20 mouse cellular contexts compared by ENCODE assay signal in the genomic region with DNA sequence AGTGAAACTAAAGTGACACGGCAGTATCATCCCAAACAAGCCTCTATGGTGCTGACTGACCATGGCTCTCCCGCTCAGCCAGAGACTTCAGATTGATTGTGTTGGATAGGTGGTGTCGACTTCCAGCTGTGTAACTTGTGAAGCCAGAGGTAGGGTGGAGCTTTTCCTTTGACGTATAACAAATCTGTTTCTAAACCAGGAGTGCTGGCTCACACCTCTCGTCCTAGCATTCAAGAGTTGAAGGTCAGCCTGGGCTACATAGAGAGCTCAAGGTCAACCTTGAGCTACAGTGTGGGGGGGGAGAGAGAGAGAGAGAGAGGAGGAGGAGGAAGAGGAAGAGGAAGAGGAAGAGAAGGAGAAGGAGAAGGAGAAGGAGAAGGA. TPM values are rescaled to one million over a fixed set of nuclear protein-coding genes. Genes with fewer than 3 reads are reported as not detected.
DNase-seq lines count a peak whose midpoint lies in the region; ATAC-seq and TF ChIP-seq lines count a peak whose summit lies in the region.
"Had no signal": no experiment of that assay in that cellular context is flagged by ENCODE, and none has a peak within 500 bp of the region (broad histone marks: within the 10 kb centered on the region; RNA-seq: fewer than 3 reads in every experiment).

No protein-coding gene starts in this region.

- no peak overlapping the region; the same call in 1 of the 2 replicates for H3K27ac ChIP-seq in heart, embryonic 15.5 days
- no peak overlapping the region for H3K27ac ChIP-seq in CH12.LX (ENCODE audit: insufficient read depth, low read depth)
- no peak overlapping the region for H3K27ac ChIP-seq in MEL (ENCODE audit: control insufficient read depth, low read depth, low read length)
- H3K27ac ChIP-seq in macrophage, result peak overlapping the region; percentile 94
- no peak overlapping the region for H3K27ac ChIP-seq in thymus, adult 2 months (ENCODE audit: control insufficient read depth, insufficient read depth, low read length)
- H3K27ac ChIP-seq: embryonic facial prominence, embryonic 12.5 days; forebrain, embryonic 13.5 days; limb, embryonic 10.5 days; midbrain, embryonic 12.5 days had no signal

- H3K79me2 ChIP-seq in CH12.LX (replicated peaks; ENCODE audit: control insufficient read depth, extremely low read depth, insufficient read depth, poor library complexity, severe bottlenecking) (no peaks in the 10 kb centered on the region), MEL (ENCODE audit: control insufficient read depth, insufficient read depth, low read length, poor library complexity) (no peaks in the 10 kb centered on the region), macrophage (ENCODE audit: inconsistent target) (no peaks in the 10 kb centered on the region)

- peaks cover 24% of the 10 kb centered on the region for H3K4me1 ChIP-seq in heart, embryonic 15.5 days (replicated peaks)
- H3K4me1 ChIP-seq in CH12.LX (ENCODE audit: control insufficient read depth in 1 of 2, insufficient read depth in 2 of 2) (peaks cover under 1 to 9% of the 10 kb centered on the region in 2 experiments; a peak in 1 of 4 replicates), MEL (ENCODE audit: control insufficient read depth in 1 of 2, insufficient read depth in 2 of 2, low read length in 2 of 2) (peaks cover 6 to 27% of the 10 kb centered on the region in 2 experiments)
- H3K4me1 ChIP-seq in thymus, adult 2 months (replicated peaks; ENCODE audit: control insufficient read depth, insufficient read depth, low read length), result peaks cover 8% of the 10 kb centered on the region
- H3K4me1 ChIP-seq: embryonic facial prominence, embryonic 12.5 days; forebrain, embryonic 13.5 days; midbrain, embryonic 12.5 days had no signal

- TF ChIP-seq EP300 in CH12.LX (IDR thresholded peaks at IDR 0.05; ENCODE audit: low read length), result no peak
- TF ChIP-seq EP300 in MEL (IDR thresholded peaks at IDR 0.05; ENCODE audit: low read depth in 1 of 2, low read length in 2 of 2), result no peak

- 0 out of 2 replicates have a peak, but pooled peaks have one; percentile 20 for ATAC-seq in heart, embryonic 15.5 days (replicated peaks; ENCODE audit: insufficient number of reproducible peaks, insufficient read depth, low FRiP score, low read depth)
- ATAC-seq: forebrain, embryonic 13.5 days had no signal

- H3K4me2 ChIP-seq in heart, embryonic 15.5 days, result no peak overlapping the region
- H3K4me2 ChIP-seq in CH12.LX (ENCODE audit: insufficient read depth, low read depth, poor library complexity, severe bottlenecking), result peak overlapping the region; percentile 17
- H3K4me2 ChIP-seq: embryonic facial prominence, embryonic 12.5 days; forebrain, embryonic 13.5 days; lung, embryonic 14.5 days; midbrain, embryonic 12.5 days had no signal

- dilution Hi-C loops in CH12.LX (cut with MboI; ENCODE audit: extremely low pct_ligation_motif_present, extremely low pct_unique_long_range_greater_than_20kb, low sequenced_read_pairs), result no loop called here

- 35% methylated on average over 5 of the region's 5 CpGs for WGBS in heart, embryonic 15.5 days
- WGBS in macrophage (ENCODE audit: missing documents), result 54% methylated on average over 5 of the region's 5 CpGs
- 82% methylated on average over 5 of the region's 5 CpGs for WGBS in thymus, adult 2 months

- no peak for DNase-seq in heart, postnatal 36 days
- no peak for DNase-seq in CH12.LX (ENCODE audit: extremely low read depth)
- no peak for DNase-seq in MEL (ENCODE audit: low read depth, low spot score)
- no peak for DNase-seq in adrenal gland, adult 18-20 months (ENCODE audit: low spot score in 2 of 2)
- no peak for DNase-seq in thymus, adult 2 months
- DNase-seq: adrenal gland, postnatal 36 days; cerebellum, adult 9-10 months; gastrocnemius, postnatal 10 days; kidney, adult 8-10 months; kidney, postnatal 14 days; lung, embryonic 14.5 days; right cerebral cortex, postnatal 14 days had no signal

- TF ChIP-seq CTCF in CH12.LX (conservative IDR thresholded peaks at IDR 0.05 in 1 of 2, IDR thresholded peaks at IDR 0.05 in 1 of 2; ENCODE audit: low read depth in 2 of 2, low read length in 2 of 2), result no peak
- no peak for TF ChIP-seq CTCF in MEL (IDR thresholded peaks at IDR 0.05 in 2 of 3, conservative IDR thresholded peaks at IDR 0.05 in 1 of 3; ENCODE audit: control insufficient read depth in 1 of 3, insufficient read depth in 1 of 3, low read depth in 2 of 3, low read length in 3 of 3, poor library complexity in 1 of 3, severe bottlenecking in 1 of 3)
- no peak for TF ChIP-seq CTCF in thymus, adult 2 months (IDR thresholded peaks at IDR 0.05; ENCODE audit: borderline replicate concordance, control insufficient read depth, extremely low read depth, insufficient read depth, low read length, poor library complexity)

- TF ChIP-seq POLR2A in CH12.LX (IDR thresholded peaks at IDR 0.05; ENCODE audit: low read depth, low read length) (no peak), MEL (IDR thresholded peaks at IDR 0.05; ENCODE audit: control insufficient read depth in 1 of 2, insufficient read depth in 1 of 2, low read depth in 1 of 2, low read length in 2 of 2, poor library complexity in 1 of 2) (no peak)
- TF ChIP-seq POLR2A in thymus, adult 2 months (IDR thresholded peaks at IDR 0.05; ENCODE audit: control insufficient read depth, extremely low read depth, insufficient read depth, low read length, poor library complexity), result no peak

- TF ChIP-seq RAD21 in CH12.LX (IDR thresholded peaks at IDR 0.05; ENCODE audit: low read depth, low read length) (no peak), MEL (IDR thresholded peaks at IDR 0.05; ENCODE audit: low read depth, low read length) (no peak)

- no peaks in the 10 kb centered on the region for H3K36me3 ChIP-seq in heart, embryonic 15.5 days
- H3K36me3 ChIP-seq in CH12.LX (replicated peaks in 1 of 2; ENCODE audit: control insufficient read depth in 1 of 2, insufficient read depth in 1 of 2, low read length in 1 of 2) (no peaks in the 10 kb centered on the region), MEL (ENCODE audit: control insufficient read depth in 1 of 2, insufficient read depth in 2 of 2, low read length in 2 of 2) (peaks cover 0 to 19% of the 10 kb centered on the region in 2 experiments; a peak in 2 of 4 replicates), macrophage (ENCODE audit: inconsistent target) (no peaks in the 10 kb centered on the region)
- H3K36me3 ChIP-seq in thymus, adult 2 months (ENCODE audit: control insufficient read depth, insufficient read depth, low read length), result no peaks in the 10 kb centered on the region
- H3K36me3 ChIP-seq: embryonic facial prominence, embryonic 12.5 days; limb, embryonic 10.5 days; midbrain, embryonic 12.5 days had no signal

- H3K9ac ChIP-seq in heart, embryonic 15.5 days, result no peak overlapping the region
- H3K9ac ChIP-seq in CH12.LX (ENCODE audit: insufficient read depth, low read depth) (no peak overlapping the region), MEL (ENCODE audit: control insufficient read depth, low read depth, low read length, poor library complexity, severe bottlenecking) (peak overlapping the region; percentile 8; the same call in 1 of the 2 replicates)
- H3K9ac ChIP-seq: embryonic facial prominence, embryonic 12.5 days; forebrain, embryonic 13.5 days; lung, embryonic 14.5 days; midbrain, embryonic 12.5 days had no signal

- in situ Hi-C loops in CH12.LX (cut with MboI; ENCODE audit: low pct_ligation_motif_present, low pct_unique_long_range_greater_than_20kb, low sequenced_read_pairs), result loop anchor here (5.0 kb wide), 1 partner anchor 81 kb away; no protein-coding TSS in a partner anchor

- no peaks in the 10 kb centered on the region for H3K9me3 ChIP-seq in heart, embryonic 15.5 days (replicated peaks)
- H3K9me3 ChIP-seq in CH12.LX (replicated peaks; ENCODE audit: low read length), result no peaks in the 10 kb centered on the region
- H3K9me3 ChIP-seq in MEL (replicated peaks; ENCODE audit: insufficient read depth, low read length), result no peaks in the 10 kb centered on the region
- H3K9me3 ChIP-seq: embryonic facial prominence, embryonic 12.5 days; forebrain, embryonic 13.5 days; limb, embryonic 10.5 days; midbrain, embryonic 12.5 days had no signal

- H3K27me3 ChIP-seq in heart, embryonic 15.5 days, result no peaks in the 10 kb centered on the region
- no peaks in the 10 kb centered on the region for H3K27me3 ChIP-seq in CH12.LX (replicated peaks)
- H3K27me3 ChIP-seq in MEL (ENCODE audit: control insufficient read depth in 1 of 2, insufficient read depth in 2 of 2, low read length in 2 of 2), result no peaks in the 10 kb centered on the region
- no peaks in the 10 kb centered on the region for H3K27me3 ChIP-seq in thymus, adult 2 months (ENCODE audit: control insufficient read depth, insufficient read depth, low read length)
- H3K27me3 ChIP-seq: embryonic facial prominence, embryonic 12.5 days; forebrain, embryonic 13.5 days; midbrain, embryonic 12.5 days had no signal

- no peak overlapping the region for H3K4me3 ChIP-seq in heart, embryonic 15.5 days
- no peak overlapping the region for H3K4me3 ChIP-seq in CH12.LX (replicated peaks in 1 of 3; ENCODE audit: low read depth in 2 of 3, low read length in 2 of 3, poor library complexity in 1 of 3)
- H3K4me3 ChIP-seq in MEL (ENCODE audit: control insufficient read depth in 1 of 2, insufficient read depth in 1 of 2, low read depth in 2 of 2, low read length in 2 of 2), result peak overlapping the region; percentile 34 to 51
- no peak overlapping the region for H3K4me3 ChIP-seq in macrophage (ENCODE audit: inconsistent target)
- H3K4me3 ChIP-seq in thymus, adult 2 months (ENCODE audit: control insufficient read depth, insufficient read depth, low read length), result no peak overlapping the region
- H3K4me3 ChIP-seq: embryonic facial prominence, embryonic 12.5 days; erythroblast, embryonic 14.5 days; forebrain, embryonic 13.5 days; limb, embryonic 10.5 days; midbrain, embryonic 12.5 days; myocyte had no signal

- intact Hi-C loops in heart, postnatal 36 days (cut with DNase I), result no loop called here

RNA-seq across cellular contexts. Expression of a gene that starts 11.3 kb away (rescaled TPM):
- polyA plus RNA-seq in heart, embryonic 15.5 days (2015; fragmentation: Nextera tagmentation; extraction: Ambion mirVana), result 240 and 248 TPM in 2 replicates
- 100 to 1,000 TPM; 158 to 175 TPM for total RNA-seq in heart, postnatal 36 days (2021)
- total RNA-seq in CH12.LX (2012; rRNA removed), result 70.2 and 73.8 TPM in 2 replicates
- total RNA-seq in CH12.LX (2014; rRNA removed), result 59.8 and 60.0 TPM in 2 replicates
- 211 and 216 TPM in 2 replicates for polyA plus RNA-seq in CH12.LX (2012; ENCODE audit: insufficient read length, low read depth)
- total RNA-seq in MEL (2012; rRNA removed), result 60.2 and 61.6 TPM in 2 replicates
- 100 to 1,000 TPM in 1 of 2 experiments, 10 to 100 TPM in 1; 45.7 to 229 TPM for polyA plus RNA-seq in MEL (2012; ENCODE audit: insufficient read depth in 1 of 2, insufficient read length in 2 of 2, low read depth in 1 of 2, low replicate concordance in 2 of 2, missing spikeins in 1 of 2)
- 10 to 100 TPM; 36.3 to 96.9 (median 66.9) TPM for total RNA-seq in macrophage (2018; cell fraction: chromatin; rRNA removed)
- 100 to 1,000 TPM; 295 to 447 (median 378) TPM for total RNA-seq in macrophage (2018; cell fraction: cytosol; rRNA removed)
- 100 to 1,000 TPM in 25 of 26 experiments, 10 to 100 TPM in 1; 64.6 to 378 (median 214) TPM for total RNA-seq in macrophage (2018; cell fraction: nucleus; rRNA removed)
- 317 to 419 TPM (median 387 TPM) in 3 replicates for polyA plus RNA-seq in macrophage (2018)
- total RNA-seq in adrenal gland, adult 18-20 months (2021), result 100 to 1,000 TPM; 234 to 328 TPM
- polyA plus RNA-seq in thymus, adult 2 months (2012; rRNA removed), result 152 and 180 TPM in 2 replicates

RNA-seq across cellular contexts. Expression of a gene that starts 46.8 kb away (rescaled TPM):
- polyA plus RNA-seq in heart, embryonic 15.5 days (2015; fragmentation: Nextera tagmentation; extraction: Ambion mirVana), result 16.4 and 21.3 TPM in 2 replicates
- 100 to 1,000 TPM; 100 to 106 TPM for total RNA-seq in heart, postnatal 36 days (2021)
- 23.5 and 27.4 TPM in 2 replicates for total RNA-seq in CH12.LX (2012; rRNA removed)
- 12.7 and 15.6 TPM in 2 replicates for total RNA-seq in CH12.LX (2014; rRNA removed)
- polyA plus RNA-seq in CH12.LX (2012; ENCODE audit: insufficient read length, low read depth), result 30.9 and 32.0 TPM in 2 replicates
- total RNA-seq in MEL (2012; rRNA removed), result 19.0 and 23.4 TPM in 2 replicates
- 10 to 100 TPM in 1 of 2 experiments, not detected in 1; 32.2 TPM for polyA plus RNA-seq in MEL (2012; ENCODE audit: insufficient read depth in 1 of 2, insufficient read length in 2 of 2, low read depth in 1 of 2, low replicate concordance in 2 of 2, missing spikeins in 1 of 2)
- total RNA-seq in macrophage (2018; cell fraction: chromatin; rRNA removed), result 100 to 1,000 TPM in 7 of 26 experiments, 10 to 100 TPM in 19; 60.5 to 127 (median 89.8) TPM
- total RNA-seq in macrophage (2018; cell fraction: cytosol; rRNA removed), result 10 to 100 TPM; 44.3 to 72.9 (median 60.3) TPM
- total RNA-seq in macrophage (2018; cell fraction: nucleus; rRNA removed), result 10 to 100 TPM; 50.0 to 95.0 (median 69.6) TPM
- polyA plus RNA-seq in macrophage (2018), result 40.7 to 65.1 TPM (median 55.7 TPM) in 3 replicates
- total RNA-seq in adrenal gland, adult 18-20 months (2021), result 10 to 100 TPM; 90.7 to 95.5 TPM
- 32.1 and 34.7 TPM in 2 replicates for polyA plus RNA-seq in thymus, adult 2 months (2012; rRNA removed)

Comparison
In these comparisons a context has a peak if more than half of its experiments do, and no peak if none do; other contexts are left out.
1. H3K4me3 ChIP-seq: peak in MEL (2 of 2); none in heart, embryonic 15.5 days (single experiment), CH12.LX (0 of 3), macrophage (single experiment) and thymus, adult 2 months (single experiment).